ENCODE assay signal across 9 mouse cellular contexts in the genomic region with DNA sequence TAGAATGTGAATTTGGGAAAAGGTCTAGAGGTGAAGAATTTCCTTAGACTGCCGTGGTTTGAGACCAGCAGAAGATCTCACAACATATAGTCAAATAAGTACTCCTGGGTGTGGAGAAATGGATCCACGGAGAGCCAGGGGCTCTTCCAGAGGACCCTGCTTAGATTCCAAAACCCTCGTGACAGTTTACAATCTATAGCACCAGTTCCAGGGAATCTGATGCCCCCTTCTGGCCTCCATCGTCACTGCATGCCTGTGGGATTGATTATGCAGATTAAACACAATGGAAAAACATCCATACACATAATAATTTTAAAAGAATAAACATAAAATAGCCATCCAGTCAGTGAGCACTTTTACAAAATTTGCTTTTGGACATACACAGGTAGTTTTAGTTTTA. TPM values are rescaled to one million over a fixed set of nuclear protein-coding genes. Genes with fewer than 3 reads are reported as not detected.
DNase-seq lines count a peak whose midpoint lies in the region; ATAC-seq and TF ChIP-seq lines count a peak whose summit lies in the region.
"Had no signal": no experiment of that assay in that cellular context is flagged by ENCODE, and none has a peak within 500 bp of the region (broad histone marks: within the 10 kb centered on the region; RNA-seq: fewer than 3 reads in every experiment).

No protein-coding gene starts in this region.

- WGBS in neural tube, embryonic 15.5 days, result 28% methylated on average over 4 of the region's 4 CpGs

- no peaks in the 10 kb centered on the region for H3K9me3 ChIP-seq in neural tube, embryonic 15.5 days (replicated peaks)

- no peak overlapping the region for H3K4me3 ChIP-seq in gastrocnemius, adult 2 months
- no peak overlapping the region for H3K4me3 ChIP-seq in neural tube, embryonic 15.5 days (replicated peaks)
- H3K4me3 ChIP-seq: myocyte had no signal

- H3K27ac ChIP-seq in gastrocnemius, adult 2 months, result no peak overlapping the region
- no peak overlapping the region for H3K27ac ChIP-seq in neural tube, embryonic 15.5 days (replicated peaks)

- no peak for ATAC-seq in neural tube, embryonic 15.5 days (ENCODE audit: low FRiP score)

- H3K36me3 ChIP-seq in neural tube, embryonic 15.5 days, result peaks cover 17% of the 10 kb centered on the region

- H3K27me3 ChIP-seq in neural tube, embryonic 15.5 days (replicated peaks), result no peaks in the 10 kb centered on the region

- H3K9ac ChIP-seq in neural tube, embryonic 15.5 days (replicated peaks), result no peak overlapping the region

- peak; percentile 78 for TF ChIP-seq CTCF in gastrocnemius, adult 2 months (IDR thresholded peaks at IDR 0.05)

- DNase-seq in gastrocnemius, adult 2 months, result peak; percentile 46
- no peak for DNase-seq in gastrocnemius, postnatal 25 days
- DNase-seq in neural tube, embryonic 10.5 days (ENCODE audit: extremely low spot score, low spot score), result peak; percentile 52
- peak; percentile 66 for DNase-seq in embryo, embryonic 11 days
- DNase-seq in layer of hippocampus, adult 9-11 months, result peak; percentile 29
- peak; percentile 43 for DNase-seq in right cerebral cortex, adult 18-20 months
- DNase-seq in B cell, adult 2 months, result no peak

- no peaks in the 10 kb centered on the region for H3K4me1 ChIP-seq in neural tube, embryonic 15.5 days

- no peak overlapping the region for H3K4me2 ChIP-seq in neural tube, embryonic 15.5 days

- intact Hi-C loops in gastrocnemius, adult 2 months (cut with DNase I), result no loop called here

RNA-seq across cellular contexts. Expression of a gene that starts 58.3 kb away (rescaled TPM):
- not detected for total RNA-seq in gastrocnemius, adult 2 months (2021)
- not detected for total RNA-seq in gastrocnemius, postnatal 25 days (2021)
- polyA plus RNA-seq in neural tube, embryonic 15.5 days (2015; fragmentation: Nextera tagmentation; extraction: Ambion mirVana), result 0.33 and 0.55 TPM in 2 replicates
- polyA plus RNA-seq: myocyte had no signal

Comparison
In these comparisons a context has a peak if more than half of its experiments do, and no peak if none do; other contexts are left out.
1. DNase-seq: peak in gastrocnemius, adult 2 months (single experiment), neural tube, embryonic 10.5 days (single experiment), embryo, embryonic 11 days (single experiment), layer of hippocampus, adult 9-11 months (single experiment) and right cerebral cortex, adult 18-20 months (single experiment); none in gastrocnemius, postnatal 25 days (single experiment) and B cell, adult 2 months (0 of 2).